Mouse (Mus musculus): ENCODE measurements around the gene Epha6. TPM values are rescaled to one million over a fixed set of nuclear protein-coding genes. Genes with fewer than 3 reads are reported as not detected.

Epha6 gene
- total RNA-seq, 2 experiments from 2014 or later = not detected

- no peak for DNase-seq
- intact Hi-C loops (cut with DNase I) = loop anchor here (10.0 kb wide), 1 partner anchor 846 kb away; no protein-coding TSS in a partner anchor
Observed at GRCm38 (mm10) chr16:59689120-59689519, 916.2 kb downstream of the Epha6 start.

DNA sequence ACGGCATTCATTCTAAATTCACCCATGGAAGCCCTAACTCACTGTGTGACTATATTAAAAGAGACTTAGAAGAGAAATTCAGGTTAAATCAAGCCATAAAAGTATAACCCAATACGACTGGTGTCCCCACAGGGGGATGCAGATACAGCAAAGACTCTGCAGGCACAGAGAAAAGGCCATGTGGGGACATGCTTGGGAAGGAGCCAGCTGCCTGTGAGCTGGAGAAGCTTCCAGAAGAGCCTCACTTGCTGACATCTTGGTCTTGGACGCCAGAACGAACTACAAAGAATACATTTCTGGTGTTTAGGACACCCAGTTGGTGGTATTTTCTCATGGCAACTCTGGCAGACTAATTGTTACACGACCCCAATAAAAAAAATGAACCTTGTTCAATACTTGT lies 920.2 kb downstream of the Epha6 start:
- DNase-seq = no peak
- intact Hi-C loops (cut with DNase I) = loop anchor here (10.0 kb wide), 1 partner anchor 850 kb away; no protein-coding TSS in a partner anchor

DNA sequence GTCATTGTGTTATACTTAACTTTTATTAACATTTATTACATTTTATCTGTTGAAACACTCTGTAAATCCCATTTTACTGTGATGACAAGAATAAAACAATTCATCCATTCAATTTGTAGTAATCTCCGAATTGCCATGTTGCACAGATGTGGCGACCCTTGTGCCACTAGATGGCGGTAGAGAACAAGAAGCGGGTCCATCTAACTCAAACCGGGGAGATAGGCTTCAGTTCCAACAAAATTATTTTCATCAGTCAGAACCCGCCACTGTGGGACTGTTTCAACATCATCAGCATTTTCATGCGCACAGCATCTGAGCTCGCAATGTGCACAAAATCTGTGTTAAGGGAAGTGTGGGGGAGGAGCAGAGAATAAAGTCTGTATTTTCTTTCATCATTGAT lies 921.9 kb downstream of the Epha6 start:
- intact Hi-C loops (cut with DNase I) = loop anchor here (10.0 kb wide), 1 partner anchor 851 kb away; no protein-coding TSS in a partner anchor
- DNase-seq = peak; percentile 44 to 79

DNA sequence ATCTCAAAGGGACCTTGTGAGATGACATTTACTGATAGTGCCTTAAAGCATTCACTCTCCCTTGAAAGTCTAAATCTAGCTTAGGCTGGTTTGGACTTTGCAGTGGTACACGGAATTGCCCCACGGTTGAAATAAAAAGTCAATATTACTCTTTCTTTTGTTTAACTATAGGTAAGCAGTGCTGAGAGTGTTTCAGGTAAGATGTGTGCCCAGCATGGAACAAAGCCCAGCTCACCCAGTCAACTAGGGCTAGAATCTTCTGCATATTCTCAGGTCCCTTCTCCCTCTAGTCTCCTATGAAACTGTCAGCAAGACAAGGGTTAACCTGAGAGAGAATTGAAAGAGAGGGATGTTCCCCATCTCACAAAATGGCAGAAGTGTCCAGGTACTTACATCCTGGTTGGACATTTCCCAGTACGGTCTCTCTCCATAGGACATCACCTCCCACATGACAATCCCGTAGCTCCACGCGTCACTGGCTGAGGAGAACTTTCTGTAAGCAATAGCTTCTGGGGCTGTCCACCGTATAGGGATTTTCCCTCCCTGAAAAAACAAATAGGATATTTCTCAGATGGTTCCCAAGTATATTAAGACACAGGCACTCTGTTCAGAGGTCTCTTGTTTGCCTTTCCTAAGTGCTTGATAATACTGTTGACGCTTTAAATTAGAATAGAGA lies 923.0 kb downstream of the Epha6 start:
- DNase-seq = no peak
- intact Hi-C loops (cut with DNase I) = loop anchor here (10.0 kb wide), 1 partner anchor 852 kb away; no protein-coding TSS in a partner anchor

- intact Hi-C loops (cut with DNase I) = no loop called here
- no peak for DNase-seq
Observed at GRCm38 (mm10) chr16:59666938-59667337, 938.4 kb downstream of the Epha6 start.

GRCm38 (mm10) chr16:59643766-59644165 lies 961.6 kb downstream of the Epha6 start:
- DNase-seq = no peak
- intact Hi-C loops (cut with DNase I) = no loop called here

- DNase-seq = no peak
- intact Hi-C loops (cut with DNase I) = no loop called here
Observed at GRCm38 (mm10) chr16:59639985-59640384, 965.3 kb downstream of the Epha6 start.

GRCm38 (mm10) chr16:59639102-59639691 lies 966.1 kb downstream of the Epha6 start, which contains the start of gene Arl6:
Arl6 (minus strand) TSS chr16:59639391.
- peak; percentile 95 to 96 for DNase-seq
- intact Hi-C loops (cut with DNase I) = no loop called here

GRCm38 (mm10) chr16:59634598-59634997 lies 970.7 kb downstream of the Epha6 start:
- intact Hi-C loops (cut with DNase I) = no loop called here
- DNase-seq = peak in 1 of 2 experiments; percentile 6

- DNase-seq = no peak
- intact Hi-C loops (cut with DNase I) = no loop called here
Observed at GRCm38 (mm10) chr16:59621554-59621953, 983.8 kb downstream of the Epha6 start.

DNA sequence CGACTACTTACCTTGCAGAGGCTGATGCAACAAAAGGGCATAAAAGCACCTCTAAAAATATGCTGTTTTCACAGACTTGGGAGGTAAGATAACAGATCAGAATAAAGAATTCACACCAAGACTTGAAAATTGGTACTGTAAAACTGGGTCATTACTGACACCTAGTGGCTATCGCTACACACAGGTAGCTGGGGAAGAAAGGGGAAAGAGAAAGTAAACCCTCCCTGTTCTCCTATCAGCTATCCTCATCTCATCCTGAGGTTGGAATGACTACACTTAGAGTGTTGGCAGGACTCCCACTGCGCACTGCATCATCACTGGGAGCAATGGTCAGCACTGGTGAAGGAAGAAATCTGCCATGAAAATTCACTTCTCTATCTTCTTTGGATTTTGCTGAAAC lies 988.2 kb downstream of the Epha6 start:
- intact Hi-C loops (cut with DNase I) = loop anchor here (2.0 kb wide), 2 partner anchors 82 to 196 kb away; no protein-coding TSS in a partner anchor
- DNase-seq = peak; percentile 19 to 51

- no peak for DNase-seq
- intact Hi-C loops (cut with DNase I) = loop anchor here (1.0 to 2.0 kb wide), 3 partner anchors 81 to 195 kb away; no protein-coding TSS in a partner anchor
Observed at GRCm38 (mm10) chr16:59615675-59616074, 989.7 kb downstream of the Epha6 start.

GRCm38 (mm10) chr16:59610750-59611149 lies 994.6 kb downstream of the Epha6 start:
- intact Hi-C loops (cut with DNase I) = no loop called here
- DNase-seq = no peak

DNA sequence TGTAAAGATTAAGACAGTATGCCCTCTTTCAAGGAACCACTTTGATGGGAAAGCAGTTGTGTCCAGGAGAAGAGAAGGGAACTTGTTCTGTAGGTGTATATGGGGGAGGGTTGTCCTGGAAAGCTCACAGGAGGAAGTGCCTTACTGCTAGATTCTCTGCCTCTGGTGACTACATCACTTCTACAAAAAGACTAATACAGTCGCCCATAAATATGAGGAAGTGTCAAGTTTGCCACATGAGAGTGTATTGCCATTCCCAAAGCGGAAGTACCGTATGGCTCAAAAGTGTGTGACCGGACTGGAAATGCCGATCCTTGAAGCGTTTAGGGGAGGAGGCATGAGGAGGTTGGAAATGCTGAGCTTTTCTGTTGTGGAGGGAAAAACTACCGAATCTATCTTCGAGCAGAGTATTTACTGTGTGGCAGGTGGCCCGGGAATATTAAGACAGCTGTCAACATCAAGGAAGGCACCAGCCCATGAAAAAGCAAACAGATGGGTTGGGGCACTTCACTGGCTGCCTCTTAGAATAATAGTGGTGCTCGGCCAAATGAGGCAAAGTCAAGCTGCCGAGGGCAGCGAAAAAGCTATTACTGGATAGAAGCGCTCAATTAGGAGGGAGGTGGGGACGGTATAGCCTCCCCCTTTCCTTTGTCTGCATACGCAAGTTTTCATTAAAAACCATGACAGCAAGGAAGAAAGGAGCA lies 1001.1 kb downstream of the Epha6 start:
- intact Hi-C loops (cut with DNase I) = loop anchor here (5.0 kb wide), 2 partner anchors 67 to 127 kb away; no protein-coding TSS in a partner anchor

More for the DNA sequence above, 1001.1 kb downstream of the Epha6 start:
- DNase-seq = no peak

Small RNAs within 50 kb of the gene (microRNA-seq; reads per million reads assigned to microRNA genes)
- 0 reads per million in 2 experiments for gene Gm24755

All from heart, postnatal 14 days (tissue).